Mouse (Mus musculus) liver, embryonic 11.5 days (tissue): ENCODE results near the gene Ctcfl. TPM values are rescaled to one million over a fixed set of nuclear protein-coding genes. Genes with fewer than 3 reads are reported as not detected.

Source experiments
- ATAC-seq: fragments of 200-750 bp; cut with Nextera tagmentation; replicated peaks from 2 replicates; pipeline ENCODE4 v1.8.0; 2017; ENCODE audit warnings: moderate number of reproducible peaks, mild to moderate bottlenecking, moderate TSS enrichment, moderate library complexity; ENCODE audit not compliant: low FRiP score
- DNase-seq: peaks from one replicate; pipeline ENCODE4 v3.0.0-alpha.2; 2017; ENCODE audit warnings: low spot score
- H3K27ac ChIP-seq: fragments of 300-500 bp; sonication (generic); 2 replicates; pipeline ENCODE4 v1.5.1; 2014; ENCODE audit warnings: mild to moderate bottlenecking, low read depth, low read length, control low read depth
- H3K27me3 ChIP-seq: fragments of 300-500 bp; sonication (generic); replicated peaks from 2 replicates; pipeline ENCODE4 v1.6.1; 2014; ENCODE audit warnings: low read length, mixed read lengths; ENCODE audit not compliant: control insufficient read depth, insufficient read depth
- H3K36me3 ChIP-seq: fragments of 300-500 bp; sonication (generic); 2 replicates; pipeline ENCODE4 v1.6.1; 2014; ENCODE audit warnings: mild to moderate bottlenecking, low read length, moderate library complexity, mixed read lengths; ENCODE audit not compliant: control insufficient read depth, insufficient read depth
- H3K4me1 ChIP-seq: fragments of 300-500 bp; sonication (generic); replicated peaks from 2 replicates; pipeline ENCODE4 v1.6.1; 2014; ENCODE audit warnings: low read length, mixed read lengths; ENCODE audit not compliant: control insufficient read depth, insufficient read depth
- H3K4me2 ChIP-seq: fragments of 300-500 bp; sonication (generic); 2 replicates; pipeline ENCODE4 v1.6.1; 2014; ENCODE audit warnings: mild to moderate bottlenecking, control low read depth, moderate library complexity
- H3K4me3 ChIP-seq: fragments of 300-500 bp; sonication (generic); 2 replicates; pipeline ENCODE4 v1.5.1; 2014; ENCODE audit warnings: low read depth, low read length, control low read depth
- H3K9ac ChIP-seq: fragments of 300-500 bp; sonication (generic); 2 replicates; pipeline ENCODE4 v1.6.1; 2014; ENCODE audit warnings: low read depth, low read length, control low read depth
- H3K9me3 ChIP-seq: fragments of 300-500 bp; sonication (generic); 2 replicates; pipeline ENCODE4 v1.6.1; 2016; ENCODE audit warnings: low read length, inconsistent platforms, mixed read lengths; ENCODE audit not compliant: control insufficient read depth
- WGBS: fragments of 180-500 bp; shearing (Covaris S2); extraction: QIAGEN DNeasy Blood & Tissue Kit; methylation state at CpG from one replicate; pipeline ENCODE4 v1.1.7; 2014; 5-methylcytosine and 5-hydroxymethylcytosine counted together
- polyA plus RNA-seq: library from polyadenylated mRNA; unstranded; fragments of >200 nt; fragmentation: Nextera tagmentation; extraction: Ambion mirVana; gene quantifications from 2 replicates; pipeline ENCODE4 v1.2.1, GENCODE M21; 2014

Ctcfl gene
- polyA plus RNA-seq, 1 experiment from 2014 or later: 0.07 TPM

GRCm38 (mm10) chr2:173044198-173044970, 74.9 kb downstream of the Ctcfl start:
- H3K36me3 ChIP-seq: no peaks in the 10 kb centered on the region
- H3K9ac ChIP-seq: no peak overlapping the region
- no peak for ATAC-seq
- H3K9me3 ChIP-seq: no peaks in the 10 kb centered on the region
- H3K4me1 ChIP-seq: peaks cover 47% of the 10 kb centered on the region
- 77% methylated on average over 18 of the region's 18 CpGs for WGBS
- no peak for DNase-seq
- H3K27me3 ChIP-seq: no peaks in the 10 kb centered on the region
- H3K4me3 ChIP-seq: no peak overlapping the region
- H3K27ac ChIP-seq: no peak overlapping the region
- no peak overlapping the region for H3K4me2 ChIP-seq

Other genes with a start within 250 kb of the Ctcfl start
- gene Bmp7, start 179.2 kb downstream of the Ctcfl start, polyA plus RNA-seq: 7.9 and 9.1 TPM in 2 replicates
- gene Spo11, start 141.8 kb downstream of the Ctcfl start, polyA plus RNA-seq: 0.13 TPM in 1 of 2 replicates, not detected in the other
- gene Rae1, start 119.4 kb downstream of the Ctcfl start, polyA plus RNA-seq: 172 and 181 TPM in 2 replicates
- 209 and 222 TPM in 2 replicates for gene Rbm38, start 99.0 kb downstream of the Ctcfl start, polyA plus RNA-seq
- 0.17 and 0.23 TPM in 2 replicates for gene Pck1, start 33.5 kb upstream of the Ctcfl start, polyA plus RNA-seq
- gene Zbp1, start 99.4 kb upstream of the Ctcfl start, polyA plus RNA-seq: not detected in 2 replicates
- 0.95 and 1.2 TPM in 2 replicates for gene Pmepa1, start 157.0 kb upstream of the Ctcfl start, polyA plus RNA-seq